Mouse (Mus musculus) ES-E14 (cell line): Measurements from ENCODE around the gene Rabgap1l.

ENCODE experiments used
- CHD2 ChIP-seq: IDR thresholded peaks from 2 replicates; pipeline ENCODE4 v1.6.1; 2014; ENCODE audit warnings: mild to moderate bottlenecking, low read depth, low read length, inconsistent platforms
- ZC3H11A ChIP-seq: IDR thresholded peaks from 2 replicates; pipeline ENCODE4 v1.6.1; 2012; ENCODE audit warnings: low read depth, mild to moderate bottlenecking, inconsistent platforms, low read length, borderline replicate concordance

DNA sequence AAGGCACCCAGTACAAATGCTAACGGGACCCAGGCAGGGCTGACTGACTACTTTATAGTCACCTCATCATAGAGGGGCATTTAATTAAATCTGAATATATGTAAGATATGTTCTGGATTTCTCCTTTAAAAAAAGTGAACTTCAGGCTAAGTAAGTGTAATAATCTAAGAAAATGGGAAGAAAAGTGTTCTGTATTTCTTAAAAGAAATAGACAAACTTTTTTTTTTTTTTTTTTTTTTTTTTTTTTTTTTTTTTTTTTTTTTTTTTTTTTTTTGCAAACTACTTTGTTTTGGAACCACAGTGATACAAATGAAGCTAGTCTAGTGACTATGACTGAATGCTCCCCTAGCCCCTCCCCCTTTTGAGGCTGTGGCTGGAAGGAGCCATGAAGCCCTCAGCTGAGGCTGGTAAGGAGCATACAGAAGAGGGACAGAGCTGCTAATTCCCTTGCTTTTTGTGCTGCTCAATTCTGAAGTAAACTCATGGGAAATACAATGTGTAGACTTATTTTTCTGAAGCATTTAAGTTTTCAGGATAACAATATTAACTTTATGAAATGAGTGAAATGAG is 273.0 kb downstream of the Rabgap1l start:
- TF ChIP-seq ZC3H11A: no peak
- no peak for TF ChIP-seq CHD2
